Mouse (Mus musculus) cerebellum, adult 11 months (tissue): ENCODE measurements around the gene Mad1l1.
A peak's percentile ranks its signal among the peaks of the same experiment; 100 is the strongest.
"Not testable (repeated sequence)": the region's sequence is repeated elsewhere in the genome, so short reads cannot be mapped to it uniquely, and the experiment has no call there.

ENCODE experiments used
- DNase-seq: peaks from one replicate; pipeline ENCODE4 v3.0.0; 2022

Gene Mad1l1

GRCm38 (mm10) chr5:140035641-140036040 is 285.7 kb downstream of the Mad1l1 start:
- DNase-seq, result no peak

- no peak for DNase-seq
These were observed 286.4 kb downstream of the Mad1l1 start for GRCm38 (mm10) chr5:140035025-140035330.

GRCm38 (mm10) chr5:140034300-140035024 is 286.9 kb downstream of the Mad1l1 start:
- no peak for DNase-seq

- DNase-seq, result no peak
These were observed 295.0 kb downstream of the Mad1l1 start for GRCm38 (mm10) chr5:140026366-140026765.

GRCm38 (mm10) chr5:140025301-140025700 is 296.1 kb downstream of the Mad1l1 start:
- no peak for DNase-seq

- no peak for DNase-seq
These were observed 297.3 kb downstream of the Mad1l1 start for GRCm38 (mm10) chr5:140023941-140024500.

- DNase-seq, result no peak
These were observed 298.5 kb downstream of the Mad1l1 start for GRCm38 (mm10) chr5:140022861-140023260.

- DNase-seq, result peak; percentile 59
These were observed 299.6 kb downstream of the Mad1l1 start for GRCm38 (mm10) chr5:140021755-140022154.

GRCm38 (mm10) chr5:140019616-140020015 is 301.7 kb downstream of the Mad1l1 start:
- DNase-seq, result no peak

GRCm38 (mm10) chr5:140018780-140019179 is 302.6 kb downstream of the Mad1l1 start:
- DNase-seq, result no peak

- DNase-seq, result no peak
These were observed 304.5 kb downstream of the Mad1l1 start for GRCm38 (mm10) chr5:140016896-140017295.

GRCm38 (mm10) chr5:140013652-140014051 is 307.7 kb downstream of the Mad1l1 start:
- no peak for DNase-seq

- no peak for DNase-seq
These were observed 308.9 kb downstream of the Mad1l1 start for GRCm38 (mm10) chr5:140012286-140012967.

- no peak for DNase-seq
These were observed 310.9 kb downstream of the Mad1l1 start for GRCm38 (mm10) chr5:140010405-140010804.

- no peak for DNase-seq
These were observed 312.2 kb downstream of the Mad1l1 start for GRCm38 (mm10) chr5:140009083-140009655.

- DNase-seq, result no peak
These were observed 312.9 kb downstream of the Mad1l1 start for GRCm38 (mm10) chr5:140008523-140008806.

GRCm38 (mm10) chr5:140007656-140008522 is 313.5 kb downstream of the Mad1l1 start:
- DNase-seq, result no peak

- DNase-seq, result no peak
These were observed 314.5 kb downstream of the Mad1l1 start for GRCm38 (mm10) chr5:140006861-140007260.

GRCm38 (mm10) chr5:140002541-140002940 is 318.8 kb downstream of the Mad1l1 start:
- DNase-seq, result no peak

GRCm38 (mm10) chr5:139998916-139999315 is 322.4 kb downstream of the Mad1l1 start:
- DNase-seq, result no peak

GRCm38 (mm10) chr5:139998321-139998720 is 323.0 kb downstream of the Mad1l1 start:
- DNase-seq, result not testable (repeated sequence)

GRCm38 (mm10) chr5:139991531-139991930 is 329.8 kb downstream of the Mad1l1 start:
- DNase-seq, result no peak
